Mouse (Mus musculus) kidney, postnatal 4 days (tissue): Measurements from ENCODE around the gene Uck2.

Experiments
- DNase-seq, 2 experiments: peaks; one replicate each; pipeline ENCODE4 v3.0.0; 2021; ENCODE audit warnings: mixed read lengths in 2 of 2

Uck2 gene

DNA sequence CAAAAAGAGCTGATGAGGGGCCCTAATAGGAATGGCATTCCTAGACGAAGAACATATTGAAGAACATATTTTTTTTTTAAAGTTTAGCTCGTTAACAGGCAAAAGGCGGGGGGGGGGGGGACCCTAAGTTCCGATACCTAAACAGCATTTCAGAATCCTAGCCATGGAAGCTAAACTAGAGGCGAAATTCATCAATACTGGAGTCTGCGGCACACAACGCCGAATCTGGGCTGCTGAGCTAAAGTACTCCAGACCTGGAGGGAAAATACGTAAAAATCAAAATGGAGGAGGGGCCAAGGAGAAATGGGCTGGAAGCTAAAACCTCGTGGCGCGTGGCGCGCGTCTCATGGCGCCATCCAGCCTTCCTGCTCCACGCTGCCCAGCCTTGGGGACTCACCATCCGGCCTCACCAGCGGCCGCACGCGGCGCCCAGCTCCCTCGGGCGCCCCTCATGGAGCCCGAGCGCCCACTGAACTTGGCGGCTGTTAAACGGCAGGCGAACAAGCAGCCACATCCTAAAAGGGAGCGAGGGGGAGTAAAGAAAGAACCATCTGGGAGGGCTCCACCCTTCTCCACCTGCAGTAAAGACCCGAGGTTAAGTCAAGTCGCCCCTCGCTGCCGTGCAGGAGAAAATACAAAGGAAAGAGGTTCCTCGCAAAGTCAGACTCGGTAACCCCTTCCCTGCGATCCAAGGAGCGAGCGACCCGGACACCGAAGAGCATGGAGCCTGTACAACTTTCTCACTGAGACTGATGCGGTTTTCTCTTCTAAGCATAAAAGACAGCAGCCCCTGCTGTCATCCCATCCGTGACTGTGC is 1.5 kb downstream of the Uck2 start:
- peak; percentile 68 to 79 for DNase-seq

DNA sequence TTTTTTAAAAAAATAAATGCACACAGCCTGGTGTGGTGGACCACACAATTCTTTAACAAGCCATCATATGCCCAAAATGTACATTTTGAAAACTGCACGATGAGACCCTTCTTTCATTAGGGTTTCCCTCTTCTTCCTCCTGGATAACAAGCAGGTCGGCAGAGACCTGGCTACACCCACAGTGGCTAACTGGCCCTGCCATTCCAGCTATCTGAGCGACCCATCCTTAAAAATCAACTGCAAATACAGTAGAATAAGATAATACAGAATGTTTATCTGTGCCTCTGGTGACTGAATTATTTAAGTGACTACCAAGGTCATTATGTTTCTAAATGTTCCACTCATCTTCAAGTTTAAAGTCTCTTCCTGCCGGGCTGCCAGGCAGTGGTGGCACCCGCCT is 2.4 kb downstream of the Uck2 start:
- DNase-seq: no peak

DNA sequence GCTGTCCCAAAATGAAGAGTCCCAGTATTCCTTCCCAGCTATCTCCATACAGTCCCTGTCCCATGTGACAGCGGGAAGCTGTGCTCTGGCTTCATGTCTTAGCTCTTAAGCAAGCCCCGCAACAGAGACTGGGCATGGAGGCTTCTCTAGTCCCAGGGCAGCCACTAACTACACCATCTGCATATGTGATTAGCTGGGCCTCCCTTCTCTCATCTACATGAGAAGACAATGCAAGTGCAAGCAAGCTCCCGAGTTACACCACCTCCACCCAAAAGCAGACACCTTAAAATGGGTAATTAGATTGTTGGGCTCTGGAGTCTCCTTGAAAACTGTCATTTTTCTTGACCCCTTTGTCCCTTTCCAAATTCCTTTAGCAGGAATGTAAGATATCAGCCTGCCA is 3.0 kb downstream of the Uck2 start:
- DNase-seq: no peak

DNA sequence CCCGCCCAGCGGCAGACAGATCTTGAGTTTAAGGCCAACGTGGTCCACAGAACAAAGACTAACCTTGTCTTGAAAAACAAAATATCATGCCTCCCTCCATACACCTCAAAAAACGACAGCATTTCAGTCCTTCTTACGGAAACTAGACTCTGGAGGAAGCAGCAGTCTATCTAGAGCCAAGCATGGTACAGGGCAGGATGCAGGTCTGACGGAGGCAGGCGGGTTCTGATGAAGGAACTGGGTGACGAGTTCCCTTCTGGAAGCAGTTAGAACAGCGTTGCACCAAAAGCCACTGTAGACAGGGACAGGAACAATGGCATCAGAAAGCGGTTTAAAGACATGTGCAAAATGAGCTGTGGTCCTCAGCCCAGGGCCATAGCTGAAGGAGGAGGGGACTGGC is 5.1 kb downstream of the Uck2 start:
- no peak for DNase-seq

DNA sequence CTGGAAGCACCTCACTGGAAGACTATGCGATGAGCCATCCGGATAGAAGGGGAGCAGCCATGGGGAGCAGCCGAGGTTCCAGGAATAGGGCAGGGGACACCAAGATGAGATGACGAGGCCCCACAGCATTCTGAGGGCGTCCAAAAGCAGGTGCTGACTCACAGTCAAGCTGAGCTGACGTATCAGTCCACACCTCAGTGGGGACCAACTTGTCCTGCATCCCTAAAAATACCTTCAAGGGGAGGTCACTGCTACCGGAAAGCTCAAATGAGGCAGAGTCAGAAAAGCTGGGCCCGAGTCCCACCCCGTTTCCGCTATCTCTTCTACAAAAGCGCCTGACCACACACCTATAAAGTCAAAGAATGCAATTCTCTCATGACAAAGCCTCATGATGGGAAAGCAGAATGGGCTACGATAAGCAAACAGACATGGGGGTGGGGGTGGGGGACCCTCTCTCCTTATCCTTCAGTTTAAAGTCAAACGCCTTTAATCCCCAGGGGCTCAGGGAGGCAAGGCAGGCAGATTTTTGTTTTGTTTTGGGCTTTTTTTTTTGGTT is 5.9 kb downstream of the Uck2 start:
- no peak for DNase-seq

DNA sequence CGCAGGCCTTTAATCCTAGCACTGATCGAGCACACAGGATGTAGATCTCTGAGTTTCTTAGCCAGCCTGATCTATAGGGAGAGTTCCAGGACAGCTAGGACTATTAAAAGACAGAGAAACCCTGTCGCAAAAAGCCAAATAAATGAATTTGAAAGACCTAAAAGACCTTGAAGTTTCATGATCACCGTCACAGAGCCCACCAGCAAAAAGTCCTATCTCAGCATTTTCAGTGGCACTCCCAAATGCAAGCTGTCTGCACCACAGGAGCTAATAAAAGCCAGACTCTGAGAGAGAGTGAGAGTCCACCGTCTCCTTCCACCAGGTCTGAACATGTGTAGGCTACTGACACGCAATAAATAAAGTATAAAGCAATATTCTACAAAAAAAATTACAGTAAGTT is 6.7 kb downstream of the Uck2 start:
- DNase-seq: no peak

DNA sequence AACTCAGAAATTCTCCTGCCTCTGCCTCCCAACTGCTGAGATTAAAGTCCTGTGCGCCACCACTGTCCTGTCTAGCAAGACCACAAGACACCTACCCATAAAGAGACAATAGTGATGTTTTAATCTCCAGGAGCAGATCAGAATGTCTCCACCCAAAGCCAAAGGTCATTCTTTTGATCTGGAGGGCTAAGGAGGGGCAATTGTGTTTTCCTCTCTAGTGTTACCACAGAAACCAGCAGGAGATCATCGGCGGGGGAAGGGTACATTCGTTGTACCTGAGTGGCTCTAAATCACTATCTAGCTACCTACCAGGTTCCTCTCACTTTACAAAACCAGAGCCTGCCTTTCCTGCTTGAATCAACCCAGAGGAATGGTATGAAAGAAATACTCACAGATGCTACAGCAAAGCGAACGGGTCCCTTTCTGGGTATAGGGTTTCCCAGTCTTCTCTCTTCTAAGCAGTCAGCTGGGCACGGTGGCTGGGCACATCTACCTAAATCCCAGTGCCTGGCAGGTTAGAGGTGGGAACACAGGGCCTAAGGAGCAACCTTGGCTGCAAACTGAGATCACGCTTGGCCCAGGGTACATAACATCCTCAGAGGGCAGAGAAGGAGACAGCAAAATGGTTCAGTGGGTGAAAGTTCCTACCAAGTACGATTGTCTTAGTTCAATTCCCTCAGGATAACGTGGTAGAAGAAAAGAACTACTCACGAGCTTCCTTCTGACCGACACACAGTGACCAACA is 10.3 kb downstream of the Uck2 start:
- no peak for DNase-seq

DNA sequence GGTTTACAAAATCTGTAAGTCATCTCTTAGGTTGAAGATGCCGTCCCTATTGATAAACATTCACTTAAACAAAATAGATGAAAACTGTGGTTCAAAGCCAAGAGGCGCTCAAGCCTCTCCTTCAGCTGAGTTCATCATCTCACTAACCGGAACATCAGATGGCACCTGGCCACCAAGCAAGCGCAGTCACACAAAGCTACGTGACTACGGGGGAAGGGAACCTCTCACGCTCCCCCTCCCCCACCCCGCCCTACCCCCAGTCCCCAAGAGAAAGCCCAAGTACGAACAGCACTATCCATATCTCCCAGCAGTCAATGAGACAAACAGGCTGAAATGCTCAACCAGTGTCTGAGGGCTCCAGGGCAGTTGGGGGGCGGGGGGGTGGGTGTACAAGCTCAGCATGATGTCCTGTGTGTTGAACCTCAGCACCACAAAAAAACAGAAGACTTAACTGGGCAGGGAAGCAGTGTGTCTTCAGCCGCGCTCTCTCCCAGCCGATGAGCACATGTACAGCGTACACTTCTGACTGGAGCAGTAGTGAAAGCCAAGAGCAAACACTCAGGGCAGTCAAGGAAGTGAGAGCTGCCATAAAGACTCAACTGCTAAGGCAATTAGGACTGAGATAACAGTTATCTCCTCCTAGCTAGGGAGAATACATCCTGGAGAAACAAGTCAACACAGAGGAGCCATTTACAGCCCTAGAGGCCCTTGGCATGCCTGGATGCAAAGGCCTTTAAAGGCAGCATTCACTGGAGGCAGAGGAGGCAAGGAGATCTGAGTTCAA is 11.5 kb downstream of the Uck2 start:
- no peak for DNase-seq

DNA sequence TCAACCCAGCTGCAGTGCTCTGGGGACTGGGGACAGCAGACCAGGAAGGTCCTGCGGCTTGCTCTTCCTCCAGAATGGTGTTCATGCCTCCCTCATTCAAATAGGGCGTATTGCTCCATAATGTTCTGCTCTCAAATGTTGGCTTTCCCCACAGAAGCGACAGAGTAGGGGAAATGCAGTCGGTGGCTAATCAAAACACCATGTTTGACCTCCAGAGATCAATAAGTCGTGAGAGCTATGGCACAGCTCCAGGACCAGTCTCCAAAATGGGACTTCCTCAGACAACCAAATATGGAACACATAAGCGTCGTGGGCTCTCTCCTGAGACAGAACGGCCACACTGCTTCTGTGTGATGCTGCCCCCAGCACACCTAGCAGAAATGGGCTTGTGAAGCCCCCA is 13.3 kb downstream of the Uck2 start:
- no peak for DNase-seq

DNA sequence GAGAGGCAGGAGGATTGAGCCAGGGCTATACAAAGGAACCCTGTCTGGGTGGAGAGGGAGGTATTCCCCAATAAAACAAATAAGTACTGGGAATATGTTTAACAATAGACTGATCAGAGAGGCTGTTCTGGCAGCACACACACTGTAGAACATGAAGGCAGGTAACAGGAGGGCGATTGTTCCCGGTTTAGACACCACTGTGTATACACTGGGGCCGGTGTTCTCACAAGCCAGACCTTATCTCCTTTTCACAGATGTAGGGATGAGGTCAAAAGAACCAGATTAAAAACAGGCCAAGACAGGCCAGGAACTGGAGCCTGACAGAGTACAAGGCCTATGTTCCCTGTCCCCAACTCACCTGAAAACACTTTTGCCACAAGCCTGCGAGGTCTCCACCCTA is 13.8 kb downstream of the Uck2 start:
- no peak for DNase-seq

DNA sequence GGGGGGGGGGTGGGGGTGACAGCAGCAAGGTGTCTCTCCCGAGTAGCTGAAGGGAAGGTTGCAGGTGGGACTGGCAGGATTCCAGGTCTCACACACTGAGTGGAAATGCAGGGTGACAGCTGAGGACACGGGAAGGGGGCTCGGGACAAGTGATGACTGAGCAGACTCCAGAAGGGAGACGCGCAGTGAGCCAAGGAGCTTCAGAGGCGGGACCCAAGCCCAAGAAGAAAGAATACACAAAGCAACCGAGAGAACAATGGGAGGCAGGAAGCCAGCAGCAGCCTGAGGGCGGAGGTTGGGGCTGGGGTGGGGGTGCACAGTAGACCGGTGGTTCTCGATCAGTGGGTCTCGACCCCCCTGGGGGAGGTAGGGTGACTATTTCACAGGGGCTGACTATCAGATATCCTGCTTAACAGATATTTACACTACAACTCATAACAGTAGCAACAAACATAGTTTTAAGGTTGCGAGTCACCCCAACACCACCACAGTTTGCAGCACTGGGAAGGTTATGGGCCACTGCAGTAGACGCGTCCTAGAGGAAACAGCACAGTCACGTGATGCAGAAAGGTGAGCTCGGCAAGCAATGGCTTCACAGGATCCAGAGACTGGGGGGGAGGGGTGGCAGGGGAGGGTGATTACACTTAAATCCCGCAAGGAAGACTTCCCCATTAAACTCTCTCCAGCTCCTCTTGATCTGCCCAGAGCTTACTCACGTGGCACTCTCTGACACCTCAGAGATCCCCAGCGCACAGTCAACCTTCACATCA is 14.6 kb downstream of the Uck2 start:
- DNase-seq: peak; percentile 56 to 63

DNA sequence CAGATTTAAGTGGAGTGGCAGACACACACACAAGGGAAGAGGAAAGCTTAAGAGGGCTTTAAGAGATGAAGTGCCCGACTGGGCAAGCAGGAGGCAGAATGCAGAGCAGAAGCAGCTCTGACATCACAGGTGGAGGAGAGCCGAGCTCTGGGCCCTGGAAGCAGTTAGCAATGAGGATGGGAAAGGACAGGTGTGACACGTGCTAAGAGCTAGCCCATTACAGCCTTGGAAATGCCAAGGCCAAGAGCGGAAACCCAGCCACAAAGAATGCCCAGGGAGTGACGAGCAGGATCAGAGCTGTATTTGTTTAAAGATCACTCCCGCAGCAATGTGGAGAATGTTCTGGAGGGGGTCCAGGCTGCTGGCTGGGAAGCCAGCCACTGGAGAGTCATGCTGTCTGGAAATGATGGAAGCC is 15.3 kb downstream of the Uck2 start:
- peak; percentile 78 to 86 for DNase-seq

DNA sequence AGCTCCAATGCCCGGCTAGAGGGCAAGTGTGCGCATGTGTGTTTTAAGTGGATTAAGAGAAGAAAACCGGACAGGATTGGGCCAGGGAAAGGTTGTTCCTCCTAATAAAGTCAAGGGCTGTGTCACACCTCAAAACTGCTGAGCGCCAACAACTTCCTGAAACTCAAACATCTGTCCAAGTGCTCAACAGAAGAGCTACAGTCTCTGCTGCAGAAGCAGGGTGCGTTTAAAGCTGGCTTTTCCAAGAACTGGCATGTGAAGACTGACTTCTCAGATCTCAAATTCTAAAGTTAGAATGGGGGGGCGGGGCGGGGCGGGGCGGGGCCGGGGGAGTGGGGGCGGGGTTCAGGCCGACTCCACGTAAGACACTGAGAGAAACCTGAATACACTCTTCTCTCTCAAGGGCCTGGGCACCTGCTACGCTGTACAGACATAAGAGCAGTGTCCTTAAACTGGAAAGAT is 15.7 kb downstream of the Uck2 start:
- no peak for DNase-seq

DNA sequence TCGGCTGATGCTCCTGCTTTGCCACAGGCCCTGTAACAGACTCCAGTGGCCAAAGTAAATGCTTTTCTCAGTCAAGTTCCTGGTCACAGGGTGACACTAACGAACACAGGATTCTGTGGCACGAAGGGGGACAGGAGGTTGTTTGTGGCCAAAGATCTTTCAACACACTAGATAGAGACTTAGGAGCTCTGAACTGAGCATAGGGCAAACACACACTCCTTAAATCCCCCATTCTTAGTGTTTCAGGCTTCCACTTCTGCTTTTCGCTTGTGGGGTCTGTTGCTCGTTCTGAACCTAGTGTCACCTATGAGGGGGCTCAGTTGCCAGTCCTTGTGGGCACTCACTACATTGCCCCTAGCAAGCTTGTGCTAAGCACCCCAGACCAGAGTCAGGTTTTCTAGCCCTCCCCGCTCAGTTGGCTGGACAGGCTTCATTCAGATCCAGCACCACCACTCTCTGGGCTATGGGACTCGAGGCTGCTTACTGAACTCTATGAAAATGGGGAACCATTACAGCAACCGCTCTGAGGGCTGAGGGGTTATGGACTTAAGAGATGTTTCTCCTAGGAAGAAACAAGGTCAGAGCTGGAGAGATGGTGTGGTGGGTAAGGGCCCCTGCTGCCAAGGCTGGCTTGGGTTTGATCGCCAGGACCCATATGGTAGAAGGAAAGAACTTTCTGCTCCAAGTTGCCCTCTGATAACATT is 16.6 kb downstream of the Uck2 start:
- DNase-seq: no peak

DNA sequence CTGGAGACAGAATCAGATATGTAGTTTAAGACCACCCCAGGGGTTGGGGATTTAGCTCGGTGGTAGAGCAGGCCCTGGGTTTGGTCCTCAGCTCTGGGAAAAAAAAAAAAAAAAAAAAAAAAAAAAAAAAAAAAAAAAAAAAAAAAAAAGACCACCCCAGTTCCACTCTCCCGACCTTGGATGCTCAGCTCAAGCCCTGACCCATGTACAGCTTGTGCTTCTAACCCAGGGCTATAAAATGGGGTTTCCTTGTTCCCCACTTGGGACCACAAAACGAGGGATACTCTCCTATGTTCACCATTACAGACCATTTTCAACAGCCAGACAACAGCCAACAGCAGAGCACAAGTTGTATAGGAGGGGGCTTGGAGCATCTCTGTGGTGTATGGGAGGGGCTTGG is 18.4 kb downstream of the Uck2 start:
- no peak for DNase-seq

DNA sequence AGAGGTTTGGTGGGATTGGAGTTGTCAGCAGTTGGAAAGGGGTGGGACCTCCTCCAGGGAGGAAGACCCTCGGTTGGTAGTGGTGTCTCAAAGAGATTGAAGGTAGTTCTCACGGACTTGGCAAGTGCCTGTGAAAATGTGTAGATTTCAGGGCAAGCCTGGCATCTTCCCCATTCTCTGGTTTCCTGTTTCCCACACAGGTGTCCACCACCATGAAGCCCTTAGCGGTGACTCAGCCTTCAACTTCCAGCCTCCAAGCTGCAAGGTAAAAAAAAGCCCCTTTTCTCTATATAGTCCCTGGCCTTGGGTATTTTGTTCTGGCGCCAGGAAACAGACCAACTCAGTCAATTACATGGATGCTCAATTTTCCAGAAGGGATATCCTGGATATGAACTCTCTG is 19.8 kb downstream of the Uck2 start:
- DNase-seq: no peak

DNA sequence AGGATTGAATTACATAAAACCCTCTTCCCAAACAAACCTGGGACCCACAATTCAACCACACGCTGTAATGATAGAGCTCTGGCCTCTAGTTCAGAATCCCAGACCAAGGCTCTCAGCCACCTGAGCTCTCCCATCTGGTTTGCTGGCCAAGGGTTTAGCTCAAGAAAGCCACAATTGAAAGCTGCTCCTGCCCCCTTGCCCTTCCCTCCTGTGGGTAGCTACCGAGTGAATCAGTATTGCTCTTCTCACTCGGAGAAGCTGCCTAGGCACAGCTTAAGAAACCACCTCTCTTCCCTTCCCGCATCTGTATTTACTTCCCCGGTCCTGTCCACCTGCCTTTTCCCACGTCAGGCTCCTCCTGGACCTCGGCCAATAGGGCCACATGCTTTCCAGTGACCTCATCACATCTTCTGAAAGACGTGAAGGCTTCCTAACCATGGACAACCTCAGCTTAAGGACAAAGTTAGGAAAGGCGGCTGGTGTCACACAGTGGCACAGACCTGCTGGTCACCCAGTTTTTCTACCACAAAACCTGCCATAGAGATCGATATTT is 22.6 kb downstream of the Uck2 start:
- DNase-seq: no peak

DNA sequence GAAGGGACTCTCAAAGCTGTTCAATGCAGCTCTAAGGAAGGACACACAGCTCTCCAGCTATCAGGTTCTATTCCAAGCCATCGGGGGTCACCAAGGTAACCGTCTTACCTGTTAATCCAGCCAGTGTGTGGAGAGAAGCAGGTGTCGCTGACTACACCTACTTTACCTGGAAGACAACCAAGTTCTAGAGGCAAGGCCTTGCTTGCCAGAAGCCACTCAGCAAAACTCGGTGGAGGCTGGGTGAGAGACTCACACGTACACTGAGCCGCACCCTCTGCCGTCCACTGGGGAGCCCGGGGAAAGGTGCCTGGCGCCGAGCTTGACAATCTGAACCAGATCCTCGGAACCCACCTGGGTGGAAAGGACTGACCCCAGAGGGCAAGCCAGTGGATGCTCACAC is 23.4 kb downstream of the Uck2 start:
- no peak for DNase-seq

DNA sequence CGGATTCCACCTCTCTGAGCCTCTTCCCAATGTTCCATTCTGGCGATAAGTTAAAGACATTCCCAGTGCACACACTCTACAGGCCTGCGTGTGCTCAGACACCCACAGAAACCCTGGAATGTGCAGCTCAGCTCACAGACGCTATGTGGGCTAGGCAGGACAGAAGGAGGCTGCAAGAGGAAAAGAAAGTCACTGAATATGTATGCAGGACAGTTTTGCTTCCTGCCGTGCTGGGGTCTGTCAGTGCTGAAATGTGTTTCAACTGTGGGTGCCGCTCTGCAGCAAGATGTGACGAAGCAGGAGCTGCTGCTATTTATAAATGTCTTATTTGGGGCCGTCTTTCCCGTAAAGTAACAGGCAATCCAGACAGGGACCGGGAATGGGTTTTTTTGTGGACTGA is 25.4 kb downstream of the Uck2 start:
- DNase-seq: peak in 1 of 2 experiments; percentile 24

DNA sequence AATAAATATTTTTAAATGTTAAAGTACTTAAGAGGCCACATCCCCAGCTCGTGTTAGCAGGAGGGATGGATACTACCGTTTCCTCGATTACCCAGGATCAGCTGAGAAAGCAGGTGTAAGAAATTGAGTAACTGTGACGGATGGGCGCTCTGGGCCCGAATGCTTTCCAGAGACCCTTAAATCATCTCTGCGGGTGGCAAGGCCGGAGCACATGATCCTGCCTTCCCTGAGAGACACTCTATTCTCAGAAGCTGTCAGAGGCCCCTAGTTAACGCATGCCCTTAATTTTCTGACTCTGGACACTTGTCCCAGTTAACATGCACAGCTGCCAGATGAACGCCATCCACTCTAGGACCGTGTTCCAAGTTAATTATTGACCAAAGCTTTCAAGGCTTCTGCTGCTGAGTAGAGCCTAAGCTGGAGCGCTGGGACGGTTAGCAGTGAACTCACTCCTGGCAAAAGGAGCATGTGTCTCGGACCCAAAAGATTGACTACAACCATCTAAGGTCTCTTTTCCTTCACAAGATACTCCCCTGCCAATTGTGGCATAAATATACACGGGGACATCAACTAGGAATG is 28.3 kb downstream of the Uck2 start:
- DNase-seq: peak; percentile 17 to 42

DNA sequence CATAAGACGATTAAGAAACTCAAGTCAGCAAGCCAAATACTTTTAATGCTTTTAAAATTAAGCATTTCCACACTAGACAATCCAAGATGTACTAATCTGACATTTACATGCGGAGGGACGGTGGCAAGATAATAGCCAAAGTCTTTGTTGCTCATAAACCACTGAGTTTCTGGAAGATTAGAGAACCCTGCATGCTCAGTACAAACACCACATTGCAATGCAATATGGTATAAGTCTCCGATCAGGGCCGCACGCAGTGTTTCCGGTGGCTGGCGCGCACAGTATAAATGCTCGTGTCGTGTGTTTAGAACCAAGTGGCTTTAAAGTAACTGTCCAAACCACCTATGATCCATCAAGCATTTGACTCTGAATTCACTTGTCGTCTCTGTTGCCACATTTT is 31.5 kb downstream of the Uck2 start:
- no peak for DNase-seq
